Mouse (Mus musculus) forebrain, embryonic 13.5 days (tissue): Measurements from ENCODE around the gene Ctnnbl1. TPM values are rescaled to one million over a fixed set of nuclear protein-coding genes. Genes with fewer than 3 reads are reported as not detected.

Experiments used
- ATAC-seq: fragments of 200-750 bp; cut with Nextera tagmentation; 2 replicates; pipeline ENCODE4 v1.8.0; 2017
- H3K27ac ChIP-seq: fragments of 300-500 bp; sonication (generic); 2 replicates; pipeline ENCODE4 v1.5.1; 2015; ENCODE audit warnings: inconsistent platforms, mild to moderate bottlenecking, moderate library complexity
- H3K27me3 ChIP-seq: fragments of 300-500 bp; sonication (generic); 2 replicates; pipeline ENCODE4 v1.6.1; 2015; ENCODE audit warnings: mild to moderate bottlenecking, inconsistent platforms
- H3K36me3 ChIP-seq: fragments of 300-500 bp; sonication (generic); 2 replicates; pipeline ENCODE4 v1.6.1; 2015; ENCODE audit warnings: mild to moderate bottlenecking, inconsistent platforms; ENCODE audit not compliant: poor library complexity, severe bottlenecking
- H3K4me1 ChIP-seq: fragments of 300-500 bp; sonication (generic); 2 replicates; pipeline ENCODE4 v1.6.1; 2015; ENCODE audit warnings: inconsistent platforms
- H3K4me2 ChIP-seq: fragments of 300-500 bp; sonication (generic); 2 replicates; pipeline ENCODE4 v1.6.1; 2015; ENCODE audit warnings: inconsistent platforms, mild to moderate bottlenecking, moderate library complexity
- H3K4me3 ChIP-seq: fragments of 300-500 bp; sonication (generic); 2 replicates; pipeline ENCODE4 v1.5.1; 2015; ENCODE audit warnings: mild to moderate bottlenecking, inconsistent platforms
- H3K9ac ChIP-seq: fragments of 300-500 bp; sonication (generic); 2 replicates; pipeline ENCODE4 v1.6.1; 2015; ENCODE audit warnings: mild to moderate bottlenecking, inconsistent platforms
- H3K9me3 ChIP-seq: fragments of 300-500 bp; sonication (generic); replicated peaks from 2 replicates; pipeline ENCODE4 v1.6.1; 2016; ENCODE audit warnings: inconsistent platforms
- WGBS: fragments of 180-500 bp; shearing (Covaris S2); methylation state at CpG from one replicate; pipeline ENCODE4 v1.1.7; 2015; 5-methylcytosine and 5-hydroxymethylcytosine counted together
- polyA plus RNA-seq: library from polyadenylated mRNA; unstranded; fragments of >200 nt; fragmentation: Nextera tagmentation; extraction: Ambion mirVana; gene quantifications from 2 replicates; pipeline ENCODE4 v1.2.1, GENCODE M21; 2015

The Ctnnbl1 gene
- polyA plus RNA-seq, 1 experiment from 2014 or later, result 97.1 TPM

- Histone ChIP-seq H3K4me1 (peaks cover 42% of the 10 kb centered on the region), H3K9me3 (no peaks in the 10 kb centered on the region), H3K4me2 (no peak overlapping the region), H3K4me3 (no peak overlapping the region), H3K27me3 (no peaks in the 10 kb centered on the region), H3K9ac (no peak overlapping the region), H3K27ac (peak overlapping the region; percentile 94), H3K36me3 (peaks cover 6% of the 10 kb centered on the region; the same call in 1 of the 2 replicates)
- 0 out of 2 replicates have a peak, but pooled peaks have one; percentile 1 for ATAC-seq
- WGBS, result 84% methylated on average over 2 of the region's 2 CpGs
Observed at GRCm38 (mm10) chr2:157800288-157800687, 63.1 kb downstream of the Ctnnbl1 start.

GRCm38 (mm10) chr2:157800746-157801501 is 63.7 kb downstream of the Ctnnbl1 start:
- peaks cover 6% of the 10 kb centered on the region; the same call in 1 of the 2 replicates for H3K36me3 ChIP-seq
- H3K27me3 ChIP-seq, result no peaks in the 10 kb centered on the region
- ATAC-seq, result peak; percentile 88
- peaks cover 47% of the 10 kb centered on the region for H3K4me1 ChIP-seq
- H3K4me3 ChIP-seq, result no peak overlapping the region
- peak overlapping the region; percentile 51 for H3K9ac ChIP-seq
- H3K4me2 ChIP-seq, result peak overlapping the region; percentile 42
- H3K9me3 ChIP-seq, result no peaks in the 10 kb centered on the region
- WGBS, result 5% methylated on average over 11 of the region's 11 CpGs
- peak overlapping the region; percentile 94 for H3K27ac ChIP-seq

GRCm38 (mm10) chr2:157801505-157802357 is 64.5 kb downstream of the Ctnnbl1 start:
- peaks cover 48% of the 10 kb centered on the region for H3K4me1 ChIP-seq
- ATAC-seq, result peak; percentile 36; the same call in 1 of the 2 replicates
- WGBS, result 23% methylated on average over 8 of the region's 8 CpGs

GRCm38 (mm10) chr2:157802666-157803065 is 65.5 kb downstream of the Ctnnbl1 start:
- H3K4me1 ChIP-seq, result peaks cover 55% of the 10 kb centered on the region
- ATAC-seq, result no peak
- H3K4me3 ChIP-seq, result no peak overlapping the region
- H3K9ac ChIP-seq, result no peak overlapping the region
- H3K9me3 ChIP-seq, result no peaks in the 10 kb centered on the region
- peaks cover 6% of the 10 kb centered on the region; the same call in 1 of the 2 replicates for H3K36me3 ChIP-seq
- 72% methylated on average over 5 of the region's 5 CpGs for WGBS
- H3K27me3 ChIP-seq, result no peaks in the 10 kb centered on the region
- no peak overlapping the region for H3K4me2 ChIP-seq
- peak overlapping the region; percentile 94; the same call in 1 of the 2 replicates for H3K27ac ChIP-seq

More at GRCm38 (mm10) chr2:157801505-157802357, 64.5 kb downstream of the Ctnnbl1 start:
- H3K36me3 ChIP-seq, result peaks cover 6% of the 10 kb centered on the region; the same call in 1 of the 2 replicates
- H3K9ac ChIP-seq, result peak overlapping the region; percentile 51
- H3K4me2 ChIP-seq, result peak overlapping the region; percentile 42
- H3K27me3 ChIP-seq, result no peaks in the 10 kb centered on the region
- no peaks in the 10 kb centered on the region for H3K9me3 ChIP-seq
- peak overlapping the region; percentile 94 for H3K27ac ChIP-seq
- H3K4me3 ChIP-seq, result no peak overlapping the region

GRCm38 (mm10) chr2:157804388-157804787 is 67.2 kb downstream of the Ctnnbl1 start:
- Histone ChIP-seq H3K4me3 (no peak overlapping the region), H3K36me3 (peaks cover under 1% of the 10 kb centered on the region; the same call in 1 of the 2 replicates), H3K9ac (no peak overlapping the region), H3K27ac (no peak overlapping the region), H3K4me1 (peaks cover 65% of the 10 kb centered on the region), H3K9me3 (no peaks in the 10 kb centered on the region), H3K4me2 (no peak overlapping the region), H3K27me3 (no peaks in the 10 kb centered on the region)
- WGBS, result 57% methylated on average over 3 of the region's 3 CpGs
- ATAC-seq, result no peak

- H3K27ac ChIP-seq, result peak overlapping the region; percentile 40; the same call in 1 of the 2 replicates
- no peaks in the 10 kb centered on the region for H3K9me3 ChIP-seq
- peaks cover 60% of the 10 kb centered on the region for H3K4me1 ChIP-seq
- no peak overlapping the region for H3K4me3 ChIP-seq
- H3K9ac ChIP-seq, result peak overlapping the region; percentile 30; the same call in 1 of the 2 replicates
- no peaks in the 10 kb centered on the region for H3K27me3 ChIP-seq
- no peaks in the 10 kb centered on the region; the same call in 1 of the 2 replicates for H3K36me3 ChIP-seq
- WGBS, result 57% methylated on average over 3 of the region's 3 CpGs
- no peak overlapping the region for H3K4me2 ChIP-seq
- ATAC-seq, result no peak
Observed at GRCm38 (mm10) chr2:157805091-157805490, 67.9 kb downstream of the Ctnnbl1 start.

- Histone ChIP-seq H3K9ac (0 out of 2 replicates have a peak overlapping the region, but pooled peaks have one; percentile 5), H3K4me3 (no peak overlapping the region), H3K36me3 (peaks cover 13% of the 10 kb centered on the region), H3K27me3 (no peaks in the 10 kb centered on the region), H3K27ac (no peak overlapping the region), H3K9me3 (no peaks in the 10 kb centered on the region), H3K4me2 (no peak overlapping the region), H3K4me1 (peaks cover 40% of the 10 kb centered on the region)
- WGBS, result 30% methylated on average over 4 of the region's 4 CpGs
- ATAC-seq, result no peak
Observed at GRCm38 (mm10) chr2:157807076-157807475, 69.9 kb downstream of the Ctnnbl1 start.

- Histone ChIP-seq H3K27me3 (no peaks in the 10 kb centered on the region), H3K9me3 (no peaks in the 10 kb centered on the region), H3K27ac (no peak overlapping the region), H3K36me3 (peaks cover 20% of the 10 kb centered on the region), H3K4me2 (no peak overlapping the region), H3K9ac (peak overlapping the region; percentile 5; the same call in 1 of the 2 replicates), H3K4me1 (peaks cover 33% of the 10 kb centered on the region), H3K4me3 (no peak overlapping the region)
- 48% methylated on average over 7 of the region's 7 CpGs for WGBS
- ATAC-seq, result no peak
Observed at GRCm38 (mm10) chr2:157807621-157808367, 70.6 kb downstream of the Ctnnbl1 start.

GRCm38 (mm10) chr2:157808368-157808923 is 71.2 kb downstream of the Ctnnbl1 start:
- Histone ChIP-seq H3K27me3 (no peaks in the 10 kb centered on the region), H3K9ac (no peak overlapping the region), H3K36me3 (peaks cover 20% of the 10 kb centered on the region), H3K4me3 (no peak overlapping the region), H3K4me2 (no peak overlapping the region), H3K27ac (0 out of 2 replicates have a peak overlapping the region, but pooled peaks have one; percentile 1), H3K9me3 (no peaks in the 10 kb centered on the region), H3K4me1 (peaks cover 29% of the 10 kb centered on the region)
- 52% methylated on average over 7 of the region's 7 CpGs for WGBS
- ATAC-seq, result no peak

GRCm38 (mm10) chr2:157809341-157809740 is 72.1 kb downstream of the Ctnnbl1 start:
- Histone ChIP-seq H3K36me3 (peaks cover 20% of the 10 kb centered on the region), H3K9ac (no peak overlapping the region), H3K27ac (no peak overlapping the region), H3K27me3 (no peaks in the 10 kb centered on the region), H3K4me3 (no peak overlapping the region), H3K4me2 (no peak overlapping the region), H3K9me3 (no peaks in the 10 kb centered on the region), H3K4me1 (peaks cover 25% of the 10 kb centered on the region)
- ATAC-seq, result no peak
- 92% methylated on average over 6 of the region's 6 CpGs for WGBS

- Histone ChIP-seq H3K27me3 (no peaks in the 10 kb centered on the region), H3K4me3 (no peak overlapping the region), H3K4me1 (peaks cover 20% of the 10 kb centered on the region), H3K36me3 (peaks cover 23% of the 10 kb centered on the region), H3K9me3 (no peaks in the 10 kb centered on the region), H3K4me2 (no peak overlapping the region), H3K27ac (no peak overlapping the region), H3K9ac (no peak overlapping the region)
- no peak for ATAC-seq
- WGBS, result 95% methylated on average over 1 of the region's 1 CpGs
Observed at GRCm38 (mm10) chr2:157810749-157811148, 73.5 kb downstream of the Ctnnbl1 start.
